Mouse (Mus musculus) urinary bladder, postnatal 25 days (tissue): ENCODE measurements around the gene Adamts18.
"Not testable (repeated sequence)": the region's sequence is repeated elsewhere in the genome, so short reads cannot be mapped to it uniquely, and the experiment has no call there.

Experiments
- DNase-seq: peaks from one replicate; pipeline ENCODE4 v3.0.0; 2022; ENCODE audit warnings: low spot score

The Adamts18 gene

DNA sequence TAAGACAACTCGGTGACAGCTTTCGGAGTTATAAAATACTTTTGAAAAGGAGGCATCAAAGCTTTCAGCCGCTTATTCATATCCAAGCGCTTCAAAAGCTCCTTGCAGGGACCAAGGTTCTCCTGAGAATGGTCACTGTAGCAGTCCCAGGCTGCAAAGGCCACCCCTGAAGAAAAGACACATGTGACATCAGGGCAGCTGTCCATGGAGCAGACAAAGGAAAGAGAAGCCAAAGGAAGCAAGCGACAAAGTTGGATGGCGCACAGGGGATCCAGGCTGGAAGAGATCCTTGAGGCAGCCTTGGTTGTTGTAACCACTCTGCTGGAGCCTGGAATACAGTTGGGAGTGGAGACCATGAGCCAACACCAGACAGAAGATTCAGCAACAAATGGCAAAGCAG lies 10.3 kb downstream of the Adamts18 start:
- no peak for DNase-seq

DNA sequence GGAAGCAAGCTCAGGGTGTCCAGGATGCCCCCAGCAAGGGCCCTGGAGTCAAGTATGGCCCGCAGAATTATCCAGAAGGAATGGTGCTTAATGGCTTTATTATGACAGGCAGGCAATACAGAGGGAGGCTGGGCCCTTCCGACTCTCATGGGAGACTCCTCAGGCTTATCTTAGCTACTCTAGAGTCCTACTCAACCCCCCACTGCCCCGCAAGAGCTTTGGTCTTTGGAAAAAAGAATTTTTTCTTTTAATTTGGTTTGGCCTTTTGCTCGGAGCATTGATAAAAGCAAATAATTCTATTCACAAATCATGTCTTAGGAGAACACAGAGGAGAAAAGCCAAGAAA lies 11.0 kb downstream of the Adamts18 start:
- DNase-seq: no peak

DNA sequence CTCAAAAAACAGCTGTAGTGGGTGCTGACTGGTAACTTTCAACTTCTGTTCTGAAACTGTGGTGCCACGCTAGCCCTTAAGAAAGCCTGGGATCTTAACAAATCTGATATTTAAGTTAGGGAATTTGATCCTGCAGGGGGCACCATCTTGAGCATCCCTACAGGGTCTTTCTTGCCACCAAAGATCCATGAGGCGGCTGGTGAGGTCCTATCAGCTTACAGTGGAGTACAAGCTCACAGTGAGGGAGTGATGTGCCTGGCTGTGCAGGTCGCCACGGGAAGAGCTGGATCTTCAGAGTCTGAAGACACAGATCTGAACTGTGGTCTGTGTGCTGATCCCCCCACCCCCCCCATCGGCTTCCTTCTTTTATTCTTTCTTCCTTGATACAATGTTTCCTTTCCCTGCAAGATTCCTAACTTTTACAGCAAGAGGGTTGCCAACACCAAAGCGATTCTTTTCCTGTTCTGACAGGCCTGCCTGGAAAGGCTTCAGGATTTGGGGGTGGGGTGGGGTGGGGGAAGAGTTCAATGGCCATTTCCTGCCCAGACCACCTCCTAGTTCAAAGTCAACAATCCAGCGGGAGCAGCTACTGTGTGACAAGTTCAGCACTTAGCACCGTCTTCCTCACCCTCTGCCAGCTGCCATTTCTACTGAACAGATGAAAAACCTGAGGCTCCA lies 11.5 kb downstream of the Adamts18 start:
- no peak for DNase-seq

DNA sequence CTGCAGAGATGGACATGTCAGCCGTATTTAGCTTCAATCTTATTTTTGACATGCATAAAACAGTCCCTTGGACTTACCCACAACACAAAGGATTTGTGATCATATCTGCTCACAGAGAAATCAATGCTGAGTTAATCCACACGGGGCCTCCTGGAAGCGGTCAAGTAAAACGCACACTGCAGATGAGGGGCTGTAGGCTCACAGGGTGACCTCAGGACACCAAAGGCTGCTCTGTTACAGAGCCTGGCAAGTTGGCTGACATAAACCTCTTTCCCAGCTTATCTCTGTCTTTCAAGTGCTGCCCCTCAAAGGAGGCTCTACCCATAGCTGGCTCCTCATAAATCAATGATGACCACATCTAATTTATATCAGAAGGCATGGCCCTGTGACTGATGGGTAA lies 14.9 kb downstream of the Adamts18 start:
- no peak for DNase-seq

DNA sequence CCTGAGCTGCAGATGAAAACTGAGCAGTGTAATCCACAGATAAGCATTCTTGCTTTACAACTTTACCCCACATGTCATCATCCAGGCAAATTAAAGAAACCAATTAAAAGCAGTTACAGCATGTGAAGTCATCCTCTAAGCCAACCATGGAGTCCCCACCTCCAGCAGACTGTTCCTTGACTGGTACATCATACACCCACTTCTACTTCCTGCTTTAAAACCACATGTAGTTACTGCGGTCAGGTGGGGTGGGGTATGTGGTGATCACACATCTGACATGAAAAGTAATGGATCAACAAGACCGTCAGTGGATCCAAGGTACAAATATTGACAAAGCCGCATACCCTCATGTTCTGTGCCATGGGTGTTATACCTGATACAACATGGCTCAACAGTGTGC lies 21.3 kb downstream of the Adamts18 start:
- DNase-seq: no peak

DNA sequence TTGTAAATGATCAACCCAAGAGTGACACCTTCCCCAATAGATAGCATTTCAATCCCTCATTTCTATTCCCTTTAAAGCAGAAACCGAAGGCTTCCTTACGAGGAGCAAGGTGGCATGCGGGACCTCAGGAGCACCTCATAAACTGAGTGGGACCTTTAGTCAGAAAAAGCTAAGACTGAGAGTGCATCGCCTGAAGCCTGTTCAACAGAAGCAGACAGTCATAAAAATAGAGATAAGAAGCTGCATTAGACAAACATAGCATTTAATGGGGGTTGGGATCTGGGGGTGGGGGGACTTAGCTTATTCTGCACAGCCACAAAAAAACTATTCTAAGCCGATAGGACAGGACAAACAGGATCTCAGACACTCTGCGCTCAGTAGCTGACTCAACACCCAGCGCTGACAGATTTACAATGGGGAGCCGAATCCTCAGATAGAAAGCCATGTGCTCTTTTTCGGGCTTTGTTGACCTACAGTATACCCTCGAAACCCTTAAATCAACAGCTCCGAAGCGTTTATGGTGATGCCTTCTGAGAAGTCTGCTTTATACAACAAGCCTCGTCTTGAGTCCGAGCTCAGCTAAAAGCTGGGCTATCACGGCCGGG lies 27.5 kb downstream of the Adamts18 start:
- DNase-seq: no peak

DNA sequence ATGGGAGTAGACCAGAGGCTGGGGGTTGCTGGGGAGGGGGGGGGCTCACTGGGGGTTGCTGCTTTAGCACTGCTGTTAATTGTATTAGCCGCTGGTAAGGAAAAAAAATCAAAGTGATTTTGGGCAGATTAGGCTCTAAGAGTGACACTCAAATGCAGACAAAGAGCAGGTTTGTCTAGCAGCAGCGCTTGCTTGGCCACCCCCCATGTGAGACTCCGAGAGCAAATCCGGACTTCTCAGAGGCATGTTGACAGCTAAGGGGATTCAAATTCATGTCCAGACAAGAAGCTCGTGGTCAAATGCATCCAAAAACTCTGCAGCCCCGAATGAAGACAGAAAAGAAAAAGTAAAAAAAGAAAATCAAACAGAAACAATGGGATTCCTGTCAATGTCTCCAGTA lies 34.6 kb downstream of the Adamts18 start:
- DNase-seq: no peak

DNA sequence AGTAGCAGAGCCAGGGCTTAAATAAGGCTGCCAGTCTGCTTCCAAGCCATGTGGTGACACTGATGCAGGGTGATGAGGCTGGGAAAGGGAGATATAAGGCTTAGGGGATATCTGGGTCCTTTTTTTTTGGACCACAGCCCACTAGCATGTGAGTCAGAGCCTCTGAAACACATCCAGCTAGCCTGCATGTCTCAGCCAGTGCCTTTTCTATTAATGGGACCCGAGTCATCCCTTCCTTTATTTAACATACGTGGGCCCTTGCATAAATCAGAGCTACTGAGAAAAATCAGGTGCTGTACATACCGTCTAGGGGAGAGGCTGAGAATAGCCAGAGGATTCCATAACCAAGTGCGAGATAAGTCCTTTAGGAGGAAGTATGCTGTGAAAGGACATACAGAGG lies 37.0 kb downstream of the Adamts18 start:
- DNase-seq: no peak

DNA sequence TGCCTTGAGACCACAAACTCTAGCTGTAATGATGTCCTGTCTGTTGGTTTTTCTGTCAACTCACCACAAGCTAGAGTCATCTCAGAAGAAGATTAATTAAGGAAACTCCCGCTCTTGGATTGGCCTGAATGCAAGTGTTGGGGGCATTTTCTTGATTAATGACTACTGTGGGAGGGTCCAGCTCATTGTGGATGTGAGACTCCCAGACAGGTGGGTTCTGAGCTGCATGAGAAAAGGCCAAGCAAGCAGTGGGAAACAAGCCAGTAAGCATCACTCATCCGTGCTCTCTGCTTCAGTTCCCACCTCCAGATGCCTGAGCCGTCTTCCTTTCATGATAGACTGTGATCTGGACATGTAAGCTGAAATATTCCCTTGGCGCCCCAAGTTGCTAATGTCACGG lies 38.6 kb downstream of the Adamts18 start:
- DNase-seq: no peak

DNA sequence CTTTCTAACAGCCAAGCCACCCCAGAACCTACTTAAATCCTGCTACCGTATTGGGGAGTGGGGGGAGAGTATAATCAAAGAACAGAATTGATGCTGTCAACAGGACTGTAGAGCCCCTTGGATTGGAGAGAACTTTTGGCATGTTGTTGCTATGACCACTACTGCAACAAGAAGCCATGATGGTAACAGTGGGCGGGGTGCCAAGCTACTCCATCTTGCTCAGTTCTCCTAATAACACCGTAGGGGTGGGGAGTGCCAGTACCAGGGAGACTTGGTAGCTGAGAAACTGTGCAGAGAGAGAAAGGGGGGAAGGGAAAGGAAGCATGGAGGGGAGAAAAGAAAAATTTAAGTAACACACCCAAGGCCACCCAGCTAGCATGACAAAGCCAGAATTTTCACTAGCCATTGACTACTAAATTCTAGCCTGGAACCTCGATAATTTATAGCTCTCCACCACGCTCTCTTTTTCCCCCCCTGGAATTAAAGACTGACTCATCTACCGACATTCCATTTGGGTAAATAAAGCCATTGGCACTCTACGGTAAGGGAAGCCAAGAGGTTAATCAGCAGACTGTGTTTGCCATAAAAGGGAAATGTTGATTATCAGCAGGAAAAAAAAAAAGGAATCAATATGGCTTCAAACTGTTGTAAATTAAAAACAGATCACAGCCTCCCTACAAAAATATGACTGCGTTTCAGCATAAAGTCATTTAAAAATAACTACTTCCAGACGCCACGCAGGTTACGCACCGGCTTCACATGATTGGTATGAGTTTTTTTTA lies 44.5 kb downstream of the Adamts18 start:
- no peak for DNase-seq

DNA sequence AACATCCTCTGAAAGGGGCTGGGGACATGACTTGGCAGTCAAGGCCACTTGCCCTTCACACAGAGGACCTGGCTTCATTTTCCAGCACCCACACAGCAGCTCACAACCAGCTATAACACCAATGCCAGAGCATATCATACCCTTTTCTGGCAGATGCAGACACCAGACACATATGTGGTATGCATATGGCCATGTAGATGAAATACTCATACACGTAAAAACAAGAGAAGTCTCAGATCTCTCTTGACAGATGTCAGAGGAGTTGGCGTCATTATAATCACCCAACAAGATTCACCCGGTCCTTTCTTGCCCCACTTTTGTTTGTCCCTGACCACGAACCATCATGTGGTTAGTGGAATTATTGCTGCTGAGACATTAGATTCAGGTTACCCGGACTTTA lies 47.0 kb downstream of the Adamts18 start:
- DNase-seq: no peak

DNA sequence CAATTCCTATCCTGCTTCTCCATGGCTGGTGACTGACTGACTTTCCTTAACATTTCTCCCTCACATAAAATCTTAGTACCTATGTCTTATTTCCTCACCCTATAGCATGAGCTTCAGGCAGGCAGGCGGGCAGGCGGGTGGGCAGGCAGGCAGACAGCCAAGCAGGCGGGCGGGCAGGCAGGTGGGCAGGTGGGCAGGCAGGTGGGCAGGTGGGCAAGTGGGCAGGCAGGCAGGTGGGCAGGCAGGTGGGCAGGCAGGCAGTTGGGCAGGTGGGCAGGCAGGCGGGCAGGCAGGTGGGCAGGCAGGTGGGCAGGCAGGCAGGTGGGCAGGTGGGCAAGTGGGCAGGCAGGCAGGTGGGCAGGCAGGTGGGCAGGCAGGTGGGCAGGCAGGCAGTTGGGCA lies 48.0 kb downstream of the Adamts18 start:
- DNase-seq: not testable (repeated sequence)

DNA sequence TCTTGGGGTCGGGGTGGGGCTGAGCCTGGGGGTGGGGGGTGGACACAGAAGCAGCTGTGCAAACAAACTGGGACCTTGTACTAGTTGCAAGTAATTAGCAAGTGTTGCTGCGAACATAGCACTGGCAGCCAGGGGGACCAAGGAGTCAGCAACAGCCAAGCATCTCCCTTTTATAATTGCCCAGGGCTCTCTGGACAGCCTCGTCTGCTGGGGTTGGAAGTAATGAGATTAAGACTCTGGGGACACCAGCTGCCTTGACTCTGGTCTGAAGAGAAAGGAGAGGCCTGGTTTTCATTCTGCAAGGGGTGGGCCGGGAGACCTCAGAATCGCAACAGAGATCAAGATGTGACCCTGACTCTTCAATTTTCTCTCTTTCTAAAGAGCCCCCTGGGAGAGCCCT lies 49.0 kb downstream of the Adamts18 start:
- no peak for DNase-seq

DNA sequence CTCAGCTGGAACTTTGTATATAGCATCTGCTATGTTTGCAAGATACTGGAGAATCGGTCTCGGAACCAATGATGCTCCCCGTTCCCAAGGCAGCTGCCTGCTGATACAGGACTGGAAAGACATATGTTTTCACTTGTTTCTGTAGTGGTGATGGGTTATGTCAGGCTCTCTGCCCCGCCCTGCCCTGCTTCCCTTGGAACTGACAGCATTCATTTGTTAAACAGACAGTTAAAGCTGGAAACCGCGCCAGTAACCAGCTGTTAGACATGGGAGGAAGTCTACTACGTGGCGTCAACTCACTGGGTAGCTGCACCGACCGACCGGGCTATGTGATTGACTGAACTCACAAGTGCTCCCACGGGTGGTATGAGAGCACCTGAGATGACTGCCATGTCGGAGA lies 56.7 kb downstream of the Adamts18 start:
- no peak for DNase-seq

DNA sequence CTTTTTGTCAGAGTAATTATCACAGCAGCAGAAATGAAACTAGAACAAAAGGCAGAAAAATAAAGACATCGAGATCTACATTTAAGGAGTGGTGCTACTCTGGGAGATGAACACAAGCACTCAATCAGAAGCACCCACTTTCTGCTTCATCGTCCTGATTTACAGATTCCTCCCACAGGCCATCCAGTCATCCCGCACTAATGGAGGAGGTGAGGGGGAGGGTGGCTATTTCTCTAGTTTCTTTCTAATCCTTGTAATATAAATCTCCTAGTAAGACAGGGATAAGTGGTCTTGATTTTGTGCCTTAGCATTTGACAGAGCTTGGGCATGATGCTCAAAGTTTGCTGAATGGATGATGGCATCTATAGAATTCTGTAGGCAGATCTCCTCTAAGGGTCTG lies 57.5 kb downstream of the Adamts18 start:
- no peak for DNase-seq

DNA sequence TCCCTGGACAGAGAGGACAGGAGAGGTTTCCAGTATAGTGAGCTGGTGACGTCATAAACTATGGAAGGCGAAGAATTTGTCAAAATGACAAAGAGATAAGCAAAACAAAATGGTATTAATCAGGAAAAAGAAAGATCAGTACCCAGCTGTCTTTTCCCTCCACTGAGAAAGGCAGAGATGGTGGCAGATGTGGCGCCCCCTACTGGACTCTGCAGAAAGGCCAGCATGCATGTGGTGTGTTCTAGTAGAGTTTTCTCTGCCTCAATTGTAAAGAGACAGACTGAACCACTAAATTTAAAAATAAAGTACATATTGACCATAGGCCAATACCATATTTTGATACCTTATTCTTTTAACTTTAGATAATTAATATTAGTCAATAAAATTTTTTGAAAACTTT lies 64.8 kb downstream of the Adamts18 start:
- DNase-seq: no peak

DNA sequence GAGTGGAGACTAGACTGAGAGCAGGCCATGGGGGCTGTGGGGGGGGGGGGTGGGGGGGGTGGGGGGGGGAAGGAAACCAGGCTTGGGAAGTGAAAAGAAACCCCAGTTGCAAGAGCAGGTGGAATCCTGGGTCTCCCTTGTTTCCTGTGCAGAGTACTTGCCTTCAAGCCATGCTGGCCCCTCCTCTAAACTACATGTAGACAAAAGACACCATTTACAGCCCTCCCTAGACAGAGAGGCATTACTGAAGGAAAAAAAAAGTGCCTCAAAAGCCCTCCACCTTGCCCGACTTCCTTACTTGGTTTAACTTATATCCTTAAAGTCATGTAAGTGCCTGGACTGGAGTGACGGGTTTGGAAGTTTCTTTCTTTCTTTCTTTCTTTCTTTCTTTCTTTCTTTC lies 67.0 kb downstream of the Adamts18 start:
- DNase-seq: no peak

DNA sequence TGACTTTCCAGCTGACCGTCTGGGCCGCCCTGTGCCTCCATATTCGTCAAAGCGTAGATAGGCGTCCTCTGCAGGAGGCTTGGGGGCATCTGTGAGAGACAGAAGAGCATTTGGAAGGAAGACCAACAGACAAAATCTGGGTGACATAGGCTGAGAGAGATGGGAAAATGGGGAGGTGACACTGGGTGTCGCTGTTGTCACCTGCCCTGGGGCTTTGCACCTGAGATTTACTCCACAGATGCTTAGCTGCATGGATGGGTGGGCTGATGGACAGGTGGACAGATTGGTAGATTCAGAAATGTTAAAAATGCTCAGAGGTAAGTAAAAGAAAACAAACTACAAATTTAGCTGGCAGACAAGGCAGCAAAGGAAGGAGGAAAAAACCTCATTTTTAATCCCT lies 73.2 kb downstream of the Adamts18 start:
- no peak for DNase-seq

DNA sequence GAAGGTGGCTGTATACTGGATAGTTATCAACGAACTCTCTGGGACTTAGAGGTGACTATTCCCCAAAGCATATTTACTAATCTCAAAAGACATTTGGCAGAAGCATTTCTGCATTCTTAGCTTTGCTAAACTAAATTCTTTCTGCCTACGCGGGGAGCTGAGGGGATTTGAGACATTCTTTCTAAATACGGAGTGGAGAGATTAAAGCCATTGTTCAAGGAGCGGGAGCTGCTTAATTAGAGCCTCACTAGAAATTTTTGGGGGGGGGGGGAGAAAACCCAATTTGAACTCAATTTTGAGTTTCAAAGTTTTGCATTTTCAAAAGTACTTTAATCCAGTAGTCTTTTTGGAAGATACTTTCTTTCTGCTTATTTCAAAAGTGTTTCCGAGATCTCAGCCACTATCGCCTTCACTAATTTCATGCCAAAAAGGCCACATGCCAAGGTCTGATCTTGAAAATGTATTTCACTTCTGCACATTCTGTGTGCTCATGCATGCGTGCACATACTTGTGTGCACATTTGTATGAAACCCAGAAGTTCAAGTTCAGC lies 79.6 kb downstream of the Adamts18 start:
- DNase-seq: no peak

DNA sequence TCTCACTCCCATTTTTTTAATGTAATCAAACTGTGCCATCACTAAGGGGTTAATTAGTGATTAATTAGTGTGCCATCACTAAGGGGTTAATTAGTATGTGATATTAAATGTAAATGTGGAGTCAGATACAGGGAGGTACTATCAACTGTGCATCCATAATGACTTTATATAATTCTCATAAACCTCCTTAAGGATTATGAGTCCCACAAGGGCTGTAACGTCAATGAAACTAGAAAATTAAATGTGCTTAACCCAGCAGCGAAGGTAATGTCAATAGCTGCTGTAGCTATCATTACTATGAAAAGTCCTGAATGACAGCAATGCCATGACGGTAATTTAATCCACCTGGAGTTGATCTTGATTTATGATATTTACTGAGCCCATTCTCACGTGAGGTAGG lies 83.4 kb downstream of the Adamts18 start:
- no peak for DNase-seq

DNA sequence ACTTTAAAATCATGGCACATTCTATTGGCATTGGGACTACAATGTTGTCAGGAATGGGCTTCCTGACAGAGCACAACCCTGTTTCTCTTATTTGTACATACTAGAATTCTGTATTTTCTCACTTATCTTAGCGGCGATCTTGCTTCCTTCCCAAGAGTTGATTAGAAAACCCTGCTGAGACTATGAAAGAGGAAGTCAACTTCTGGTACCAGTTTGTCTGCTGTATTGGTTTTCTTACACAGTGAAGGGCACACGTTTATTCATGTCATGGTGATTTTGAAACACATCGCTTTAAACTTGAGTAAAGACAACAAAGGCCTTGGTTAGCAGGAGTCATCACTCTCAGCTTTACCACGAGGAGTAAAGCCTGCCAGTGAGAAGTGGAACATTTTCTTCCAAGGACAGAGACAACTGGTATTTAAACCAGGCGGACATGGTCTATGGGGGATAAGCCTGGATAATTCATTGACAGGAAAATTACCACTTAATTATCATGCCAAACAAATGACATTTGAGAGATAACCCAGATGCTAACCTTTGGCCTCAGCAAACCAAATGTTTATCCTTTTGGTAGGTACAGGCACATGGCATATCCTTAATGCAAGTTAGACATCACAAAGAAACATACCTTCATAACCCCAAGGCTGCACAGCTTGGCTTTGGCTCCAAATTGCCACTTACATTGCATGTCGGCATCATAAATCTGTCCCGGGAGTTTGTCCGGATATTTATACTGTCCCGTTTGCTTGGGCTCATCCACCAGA lies 84.8 kb downstream of the Adamts18 start:
- DNase-seq: no peak

DNA sequence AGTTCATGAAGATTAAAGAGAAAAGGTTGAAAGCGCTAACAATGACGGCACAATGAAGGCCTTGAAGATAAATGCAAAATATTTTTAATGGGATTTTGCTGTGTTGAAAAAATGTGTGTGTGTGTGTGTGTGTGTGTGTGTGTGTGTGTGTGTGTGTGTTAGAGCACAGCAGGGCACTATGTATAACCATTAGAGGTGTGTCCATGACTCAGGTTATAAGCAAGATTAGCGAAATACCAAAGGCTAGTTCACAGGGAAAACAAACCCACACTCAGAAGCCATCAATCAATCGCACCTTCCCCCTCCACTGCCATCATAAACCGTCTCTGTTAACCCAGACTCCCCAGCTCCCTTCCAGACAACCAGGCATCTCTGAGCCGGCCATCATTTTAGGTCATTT lies 86.4 kb downstream of the Adamts18 start:
- DNase-seq: no peak

DNA sequence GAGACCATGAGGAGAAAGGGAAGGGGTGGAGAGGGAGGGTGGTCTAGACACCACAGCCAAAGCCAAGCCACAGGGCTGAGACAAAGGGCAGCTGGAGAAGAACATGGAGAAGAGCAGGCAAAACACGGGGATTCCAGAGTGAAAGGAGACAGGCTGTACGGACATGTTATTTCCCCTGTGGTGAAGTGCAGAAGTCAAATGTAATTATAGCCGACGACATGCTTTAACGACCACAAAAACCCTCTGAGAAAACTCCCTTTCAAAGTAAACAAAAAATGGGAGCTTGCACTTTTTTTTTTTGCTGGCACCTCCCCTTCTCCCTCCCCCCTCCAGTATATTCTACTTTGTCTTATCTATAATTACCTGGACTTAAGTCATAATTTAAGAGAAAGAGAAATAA lies 92.7 kb downstream of the Adamts18 start:
- no peak for DNase-seq
